Mouse (Mus musculus): ENCODE measurements at regions not wholly inside any gene's neighbourhood (a gene's known extent, or its start where the extent isn't known, plus 50 kb on each side); places are given as distances from the start of the nearest gene placed in this dataset.
A peak's percentile ranks its signal among the peaks of the same experiment; 100 is the strongest.

GRCm38 (mm10) chr15:88202736-88203135, 397.4 kb upstream of the Zdhhc25 start:
- DNase-seq (ENCODE audit: low spot score in 2 of 2), result no peak

DNA sequence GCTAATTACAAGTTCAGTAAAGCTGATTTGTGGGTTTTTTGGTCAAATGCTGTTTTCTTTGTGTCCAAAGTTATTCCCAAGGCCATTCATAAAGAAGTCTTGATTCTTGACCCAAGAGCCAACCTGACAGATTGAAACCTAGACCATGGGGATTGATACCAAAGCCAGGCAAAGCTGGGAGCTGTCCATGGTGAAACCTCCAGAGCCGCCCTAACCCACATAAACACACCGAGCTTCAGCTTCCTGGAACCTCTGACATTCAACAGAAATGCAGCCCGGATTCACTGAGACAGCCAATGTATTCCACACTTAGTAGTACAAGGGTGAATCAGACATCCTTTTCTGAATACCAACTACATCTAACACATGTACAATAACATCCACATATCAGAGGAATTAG, 386.7 kb upstream of the Zdhhc25 start:
- DNase-seq (ENCODE audit: low spot score in 2 of 2), result no peak

GRCm38 (mm10) chr15:88214286-88214685, 385.8 kb upstream of the Zdhhc25 start:
- DNase-seq (ENCODE audit: low spot score in 2 of 2), result no peak

GRCm38 (mm10) chr15:88229456-88229855, 370.6 kb upstream of the Zdhhc25 start:
- no peak for DNase-seq (ENCODE audit: low spot score in 2 of 2)

GRCm38 (mm10) chr15:88244606-88245005, 355.5 kb upstream of the Zdhhc25 start:
- no peak for DNase-seq (ENCODE audit: low spot score in 2 of 2)

- DNase-seq (ENCODE audit: low spot score in 2 of 2), result no peak
These were observed 354.4 kb upstream of the Zdhhc25 start for GRCm38 (mm10) chr15:88245496-88246246.

- peak; percentile 75 to 88 for DNase-seq (ENCODE audit: low spot score in 2 of 2)
These were observed 352.0 kb upstream of the Zdhhc25 start for GRCm38 (mm10) chr15:88247974-88248625.

DNA sequence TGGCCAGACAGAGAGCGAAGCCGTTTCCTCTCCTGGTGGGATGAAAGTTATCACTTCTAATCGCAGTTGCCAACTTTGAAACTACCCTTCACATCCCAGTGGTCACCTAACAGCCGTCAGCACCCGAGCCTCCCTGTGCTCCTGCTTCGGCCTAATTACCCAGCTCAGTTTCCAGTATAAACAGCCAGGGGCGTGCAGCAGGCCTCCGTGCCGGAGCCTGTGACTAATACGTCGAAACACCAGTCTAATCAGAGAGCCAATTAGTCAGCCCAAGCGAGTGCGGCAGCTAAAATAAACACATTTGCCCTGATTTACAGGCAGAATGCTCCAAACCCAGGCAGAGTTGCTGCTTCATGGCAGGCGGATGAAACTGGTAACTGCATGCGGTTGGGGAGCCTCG, 312.1 kb upstream of the Zdhhc25 start:
- no peak for DNase-seq (ENCODE audit: low spot score in 2 of 2)

DNA sequence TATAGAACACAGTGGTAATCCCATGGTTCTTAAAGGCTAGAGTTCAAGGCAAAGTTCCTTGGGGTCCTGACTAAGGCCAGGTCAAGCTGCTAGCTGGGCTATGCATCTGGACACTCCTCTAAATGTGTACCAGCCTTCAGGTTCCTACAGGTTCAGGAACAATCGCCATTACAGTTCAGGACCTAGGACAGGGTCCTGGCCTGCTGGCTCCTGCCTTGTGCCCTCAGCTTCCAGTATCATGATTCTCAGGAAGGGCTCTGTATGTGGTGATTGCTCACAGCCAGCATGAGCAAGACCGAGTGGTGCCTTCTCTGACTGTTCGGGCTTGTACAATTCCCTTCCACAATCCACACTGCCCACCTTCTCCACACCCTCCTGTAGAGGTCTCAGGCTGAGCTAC, 311.4 kb upstream of the Zdhhc25 start:
- DNase-seq (ENCODE audit: low spot score in 2 of 2), result no peak

DNA sequence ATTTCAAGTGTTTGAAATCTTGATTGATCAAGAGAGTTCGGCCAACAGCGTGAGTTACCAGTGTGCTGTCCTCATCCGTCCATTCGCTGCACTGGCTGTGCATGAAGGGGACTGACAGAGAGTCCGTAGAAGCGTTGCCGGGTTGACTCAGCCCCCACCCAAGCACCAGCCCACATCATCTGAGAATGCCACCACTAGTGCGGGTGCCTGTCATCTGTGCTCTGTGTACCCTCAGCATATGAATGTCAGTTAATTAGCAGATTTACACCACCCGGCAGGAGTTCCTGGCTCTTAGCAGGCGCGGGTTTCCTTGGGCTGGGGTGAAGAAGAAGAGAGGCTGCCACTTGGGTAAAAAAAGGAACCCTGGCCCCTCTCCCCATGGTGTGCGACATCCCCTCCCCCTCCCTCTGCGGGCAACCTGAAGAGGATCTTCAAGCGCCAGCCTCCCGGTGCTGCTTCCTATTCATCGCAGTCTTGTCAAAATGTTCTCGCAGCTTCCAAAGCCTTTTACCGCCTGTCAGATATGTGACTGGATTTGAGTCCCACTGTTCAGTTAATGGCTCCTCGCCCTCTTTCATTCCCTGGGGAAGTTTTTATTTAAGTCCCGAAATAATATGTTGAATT, 309.2 kb upstream of the Zdhhc25 start:
- no peak for DNase-seq (ENCODE audit: low spot score in 2 of 2)

DNA sequence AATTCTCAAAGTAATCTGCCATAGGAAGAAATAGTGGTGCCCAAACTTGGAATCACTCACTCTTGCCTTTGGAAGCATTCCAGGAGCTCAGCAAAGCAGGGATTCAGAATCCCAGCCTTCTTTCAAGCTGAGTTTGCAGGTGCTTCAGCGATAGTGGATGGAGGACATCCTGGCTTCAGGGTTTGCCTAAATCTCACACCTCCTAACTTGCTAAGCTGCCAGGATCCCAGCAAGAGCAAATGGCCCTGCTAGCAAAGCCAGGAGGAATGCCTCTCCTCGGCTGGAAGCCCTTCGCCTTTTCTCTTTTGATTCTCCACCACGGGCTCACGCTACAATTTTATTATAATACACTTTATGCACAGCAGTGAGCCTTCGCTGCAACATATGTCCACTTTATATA, 301.0 kb upstream of the Zdhhc25 start:
- no peak for DNase-seq (ENCODE audit: low spot score in 2 of 2)

GRCm38 (mm10) chr15:88311158-88311557, 288.9 kb upstream of the Zdhhc25 start:
- DNase-seq (ENCODE audit: low spot score in 2 of 2), result no peak

DNA sequence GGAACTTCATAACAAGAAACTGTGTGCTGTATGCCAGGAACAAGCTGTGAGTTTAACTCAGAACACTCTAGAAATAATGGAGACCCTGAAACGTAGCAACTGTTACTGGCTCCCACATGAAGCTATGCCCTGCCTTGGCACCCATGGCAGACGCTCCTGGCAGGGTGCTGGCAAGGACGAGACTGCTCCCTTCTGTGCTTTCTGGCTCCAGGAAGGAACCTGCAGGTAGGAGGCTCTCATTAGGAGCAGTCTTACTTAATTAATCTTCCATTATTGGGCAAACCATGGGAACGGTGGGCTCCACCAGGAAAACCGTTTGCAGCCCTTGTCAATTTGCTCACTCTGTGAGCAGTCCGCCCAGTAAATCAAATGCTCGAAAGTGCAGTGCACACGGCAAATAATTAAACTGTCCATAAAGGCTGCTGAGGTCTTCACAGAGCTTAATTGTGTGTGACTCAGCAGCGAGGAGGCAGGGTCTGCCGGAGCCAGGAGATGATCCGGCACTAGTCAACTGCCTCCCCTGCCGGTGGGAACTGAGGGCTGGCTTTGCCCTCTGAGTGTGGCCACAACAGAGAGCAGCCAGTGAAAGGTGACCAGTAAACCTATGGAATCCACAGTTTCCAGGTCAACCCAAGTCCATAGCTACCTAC, 285.2 kb upstream of the Zdhhc25 start:
- DNase-seq (ENCODE audit: low spot score in 2 of 2), result peak in 1 of 2 experiments; percentile 12

- DNase-seq (ENCODE audit: low spot score in 2 of 2), result no peak
These were observed 282.1 kb upstream of the Zdhhc25 start for GRCm38 (mm10) chr15:88318048-88318447.

DNA sequence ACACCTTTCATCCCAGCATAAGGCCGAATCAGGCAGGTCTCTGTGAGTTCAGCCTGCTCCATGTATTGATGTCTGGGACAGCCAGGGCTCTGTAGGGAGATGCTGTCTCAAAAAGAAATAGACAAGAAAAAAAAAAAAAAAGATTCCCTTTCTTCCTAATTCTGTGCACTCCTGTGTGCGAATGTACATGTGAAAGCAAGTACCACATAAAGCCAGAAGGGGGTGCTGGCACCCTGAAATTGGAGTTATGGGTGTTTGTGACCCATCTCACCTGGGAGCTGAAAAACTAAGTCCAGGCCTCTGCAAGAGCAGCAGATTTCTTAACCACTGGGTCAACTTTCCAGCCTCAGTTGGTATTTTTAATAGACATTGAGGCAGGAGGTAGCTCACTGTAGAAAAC, 280.6 kb upstream of the Zdhhc25 start:
- DNase-seq (ENCODE audit: low spot score in 2 of 2), result no peak

GRCm38 (mm10) chr15:88323584-88324375, 276.3 kb upstream of the Zdhhc25 start:
- DNase-seq (ENCODE audit: low spot score in 2 of 2), result no peak

- no peak for DNase-seq (ENCODE audit: low spot score in 2 of 2)
These were observed 275.0 kb upstream of the Zdhhc25 start for GRCm38 (mm10) chr15:88325108-88325507.

GRCm38 (mm10) chr15:88353206-88353605, 246.9 kb upstream of the Zdhhc25 start:
- no peak for DNase-seq (ENCODE audit: low spot score in 2 of 2)

DNA sequence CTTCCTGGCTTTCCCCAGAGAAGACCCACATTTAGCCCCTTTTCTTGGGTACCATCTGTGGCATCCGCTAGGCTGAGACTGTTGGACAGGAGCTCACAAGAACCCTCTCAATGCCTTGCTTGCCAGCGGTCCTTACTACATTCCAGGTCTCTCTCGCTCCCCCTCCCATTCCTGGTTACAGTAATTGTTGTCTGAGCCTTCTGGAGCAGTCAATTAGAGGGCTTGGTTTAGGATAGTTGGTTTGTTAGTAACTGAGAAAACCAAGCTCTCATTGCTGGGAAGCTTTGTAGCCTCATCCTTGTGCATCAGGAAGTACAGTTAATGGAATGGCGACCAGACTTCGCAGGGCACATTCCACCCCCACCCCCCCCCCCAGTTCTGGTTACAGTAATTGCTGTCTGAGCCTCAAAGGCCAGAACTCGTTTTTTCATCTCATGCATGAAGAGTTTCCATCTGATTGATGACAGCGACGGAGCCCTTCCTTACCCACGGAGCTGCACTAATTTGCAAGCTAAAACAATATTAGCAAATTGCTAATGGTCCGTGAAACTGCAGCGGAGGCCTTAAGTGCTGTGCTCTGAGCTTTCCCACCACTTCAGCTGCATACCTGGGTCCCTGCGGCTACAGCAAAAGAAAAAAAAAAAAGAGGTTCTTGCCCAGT, 239.6 kb upstream of the Zdhhc25 start:
- no peak for DNase-seq (ENCODE audit: low spot score in 2 of 2)

GRCm38 (mm10) chr15:88361351-88361750, 238.8 kb upstream of the Zdhhc25 start:
- no peak for DNase-seq (ENCODE audit: low spot score in 2 of 2)

GRCm38 (mm10) chr15:88362966-88363365, 237.1 kb upstream of the Zdhhc25 start:
- no peak for DNase-seq (ENCODE audit: low spot score in 2 of 2)

Data from frontal cortex, postnatal 10 days (tissue).